Mouse (Mus musculus) midbrain, embryonic 16.5 days (tissue): ENCODE data around the gene St7l. TPM values are rescaled to one million over a fixed set of nuclear protein-coding genes. Genes with fewer than 3 reads are reported as not detected.
"Not testable (repeated sequence)": the region's sequence is repeated elsewhere in the genome, so short reads cannot be mapped to it uniquely, and the experiment has no call there.

ENCODE experiments used
- ATAC-seq: fragments of 200-750 bp; cut with Nextera tagmentation; 2 replicates; pipeline ENCODE4 v1.8.0; 2017; ENCODE audit warnings: moderate TSS enrichment
- H3K27ac ChIP-seq: fragments of 300-500 bp; sonication (generic); 2 replicates; pipeline ENCODE4 v1.5.1; 2014; ENCODE audit warnings: mild to moderate bottlenecking, low read length, mixed read lengths
- H3K27me3 ChIP-seq: fragments of 300-500 bp; sonication (generic); 2 replicates; pipeline ENCODE4 v1.6.1; 2014; ENCODE audit warnings: low read depth, low read length, mixed read lengths; ENCODE audit not compliant: control insufficient read depth, insufficient read depth
- H3K36me3 ChIP-seq: fragments of 300-500 bp; sonication (generic); 2 replicates; pipeline ENCODE4 v1.6.1; 2014; ENCODE audit warnings: mild to moderate bottlenecking, low read length, moderate library complexity, mixed read lengths; ENCODE audit not compliant: control insufficient read depth, insufficient read depth
- H3K4me1 ChIP-seq: fragments of 300-500 bp; sonication (generic); 2 replicates; pipeline ENCODE4 v1.6.1; 2014; ENCODE audit warnings: mild to moderate bottlenecking, low read length, mixed read lengths; ENCODE audit not compliant: control insufficient read depth, insufficient read depth
- H3K4me2 ChIP-seq: fragments of 300-500 bp; sonication (generic); 2 replicates; pipeline ENCODE4 v1.6.1; 2014; ENCODE audit warnings: mild to moderate bottlenecking, low read length, mixed read lengths
- H3K4me3 ChIP-seq: fragments of 300-500 bp; sonication (generic); 2 replicates; pipeline ENCODE4 v1.5.1; 2014; ENCODE audit warnings: low read depth, mild to moderate bottlenecking, low read length, moderate library complexity, mixed read lengths
- H3K9ac ChIP-seq: fragments of 300-500 bp; sonication (generic); 2 replicates; pipeline ENCODE4 v1.6.1; 2014; ENCODE audit warnings: low read depth, low read length, mixed read lengths
- H3K9me3 ChIP-seq: fragments of 300-500 bp; sonication (generic); replicated peaks from 2 replicates; pipeline ENCODE4 v1.6.1; 2014; ENCODE audit warnings: mild to moderate bottlenecking, low read length, mixed read lengths; ENCODE audit not compliant: control insufficient read depth, poor library complexity, severe bottlenecking
- WGBS: fragments of 180-500 bp; shearing (Covaris S2); extraction: QIAGEN DNeasy Blood & Tissue Kit; methylation state at CpG from one replicate; pipeline ENCODE4 v1.1.7; 2014; 5-methylcytosine and 5-hydroxymethylcytosine counted together
- polyA plus RNA-seq: library from polyadenylated mRNA; unstranded; fragments of >200 nt; fragmentation: Nextera tagmentation; extraction: Ambion mirVana; gene quantifications from 2 replicates; pipeline ENCODE4 v1.2.1, GENCODE M21; 2015

The St7l gene
- polyA plus RNA-seq, 1 experiment from 2014 or later = 37.6 TPM

GRCm38 (mm10) chr3:104865341-104865788, 1.6 kb downstream of the St7l start:
- Histone ChIP-seq H3K9me3 (no peaks in the 10 kb centered on the region), H3K36me3 (peaks cover 7% of the 10 kb centered on the region), H3K9ac (peak overlapping the region; percentile 98), H3K4me1 (peaks cover 34% of the 10 kb centered on the region), H3K27me3 (no peaks in the 10 kb centered on the region), H3K4me2 (peak overlapping the region; percentile 81), H3K27ac (peak overlapping the region; percentile 96), H3K4me3 (peak overlapping the region; percentile 96)
- peak; percentile 26 for ATAC-seq
- 2% methylated on average over 12 of the region's 12 CpGs for WGBS

GRCm38 (mm10) chr3:104866674-104867073, 2.9 kb downstream of the St7l start:
- H3K9me3 ChIP-seq, H3K4me3 ChIP-seq, H3K27me3 ChIP-seq, ATAC-seq, H3K27ac ChIP-seq, H3K9ac ChIP-seq, H3K36me3 ChIP-seq: not testable (repeated sequence)
- Histone ChIP-seq H3K4me1 (peaks cover 29% of the 10 kb centered on the region), H3K4me2 (peak overlapping the region; percentile 81)

- Histone ChIP-seq H3K4me3 (no peak overlapping the region), H3K9ac (no peak overlapping the region)
- ATAC-seq = no peak
Measured at GRCm38 (mm10) chr3:104869611-104870010, 5.8 kb downstream of the St7l start.

GRCm38 (mm10) chr3:104888585-104888984, 24.8 kb downstream of the St7l start:
- Histone ChIP-seq H3K4me1 (no peaks in the 10 kb centered on the region), H3K4me2 (no peak overlapping the region), H3K27ac (no peak overlapping the region), H3K9ac (no peak overlapping the region), H3K4me3 (no peak overlapping the region), H3K27me3 (no peaks in the 10 kb centered on the region), H3K36me3 (peaks cover 10% of the 10 kb centered on the region; the same call in 1 of the 2 replicates), H3K9me3 (no peaks in the 10 kb centered on the region)
- no peak for ATAC-seq
- 92% methylated on average over 3 of the region's 3 CpGs for WGBS

More at GRCm38 (mm10) chr3:104869611-104870010, 5.8 kb downstream of the St7l start:
- H3K4me2 ChIP-seq = no peak overlapping the region
- H3K27ac ChIP-seq = no peak overlapping the region
- peaks cover 10% of the 10 kb centered on the region for H3K4me1 ChIP-seq
- H3K36me3 ChIP-seq = peaks cover 24% of the 10 kb centered on the region
- no peaks in the 10 kb centered on the region for H3K27me3 ChIP-seq
- no peaks in the 10 kb centered on the region for H3K9me3 ChIP-seq

- Histone ChIP-seq H3K4me2 (no peak overlapping the region), H3K4me3 (no peak overlapping the region), H3K27me3 (no peaks in the 10 kb centered on the region), H3K36me3 (peaks cover 27% of the 10 kb centered on the region), H3K4me1 (no peaks in the 10 kb centered on the region), H3K9me3 (no peaks in the 10 kb centered on the region), H3K9ac (no peak overlapping the region), H3K27ac (no peak overlapping the region)
- WGBS = 88% methylated on average over 3 of the region's 3 CpGs
- ATAC-seq = no peak
Measured at GRCm38 (mm10) chr3:104896141-104896540, 32.3 kb downstream of the St7l start.

GRCm38 (mm10) chr3:104901154-104901553, 37.3 kb downstream of the St7l start:
- no peaks in the 10 kb centered on the region for H3K9me3 ChIP-seq
- no peak for ATAC-seq

GRCm38 (mm10) chr3:104905389-104905788, 41.6 kb downstream of the St7l start:
- H3K36me3 ChIP-seq = 0 out of 2 replicates have a peak, but pooled peaks cover 8% of the 10 kb centered on the region
- H3K27ac ChIP-seq = no peak overlapping the region
- 96% methylated on average over 4 of the region's 4 CpGs for WGBS
- ATAC-seq = no peak
- H3K27me3 ChIP-seq = no peaks in the 10 kb centered on the region
- H3K9ac ChIP-seq = no peak overlapping the region
- no peak overlapping the region for H3K4me2 ChIP-seq
- no peak overlapping the region for H3K4me3 ChIP-seq
- no peaks in the 10 kb centered on the region for H3K4me1 ChIP-seq
- H3K9me3 ChIP-seq = no peaks in the 10 kb centered on the region

More at GRCm38 (mm10) chr3:104901154-104901553, 37.3 kb downstream of the St7l start:
- no peak overlapping the region for H3K4me2 ChIP-seq
- H3K36me3 ChIP-seq = peaks cover 20% of the 10 kb centered on the region
- no peak overlapping the region for H3K9ac ChIP-seq
- no peak overlapping the region for H3K4me3 ChIP-seq
- H3K27ac ChIP-seq = no peak overlapping the region
- H3K4me1 ChIP-seq = no peaks in the 10 kb centered on the region
- 96% methylated on average over 4 of the region's 4 CpGs for WGBS
- no peaks in the 10 kb centered on the region for H3K27me3 ChIP-seq

- Histone ChIP-seq H3K4me2 (no peak overlapping the region), H3K9me3 (no peaks in the 10 kb centered on the region), H3K4me3 (no peak overlapping the region), H3K9ac (no peak overlapping the region), H3K4me1 (no peaks in the 10 kb centered on the region), H3K36me3 (0 out of 2 replicates have a peak, but pooled peaks cover 8% of the 10 kb centered on the region), H3K27me3 (no peaks in the 10 kb centered on the region), H3K27ac (no peak overlapping the region)
- ATAC-seq = no peak
- 91% methylated on average over 3 of the region's 3 CpGs for WGBS
Measured at GRCm38 (mm10) chr3:104906007-104906406, 42.2 kb downstream of the St7l start.

- 76% methylated on average over 6 of the region's 6 CpGs for WGBS
- no peaks in the 10 kb centered on the region for H3K9me3 ChIP-seq
- no peak overlapping the region for H3K4me2 ChIP-seq
- 0 out of 2 replicates have a peak, but pooled peaks cover 4% of the 10 kb centered on the region for H3K36me3 ChIP-seq
- ATAC-seq = no peak
- no peaks in the 10 kb centered on the region for H3K4me1 ChIP-seq
- no peak overlapping the region for H3K4me3 ChIP-seq
- H3K9ac ChIP-seq = no peak overlapping the region
- H3K27me3 ChIP-seq = no peaks in the 10 kb centered on the region
- no peak overlapping the region for H3K27ac ChIP-seq
Measured at GRCm38 (mm10) chr3:104909195-104909594, 45.4 kb downstream of the St7l start.
